Mouse (Mus musculus) T-cell, adult 66 days (primary cell): ENCODE measurements around the gene Scai. TPM values are rescaled to one million over a fixed set of nuclear protein-coding genes. Genes with fewer than 3 reads are reported as not detected.

ENCODE experiments used
- total RNA-seq, 2 experiments: library from RNA; stranded (reverse); gene quantifications; 3 replicates in 1 of 2; 4 replicates in 1 of 2; pipeline ENCODE4 v1.2.4; 2023

The Scai gene
- total RNA-seq, result 10 to 100 TPM; 29.6 to 32.2 TPM

DNA sequence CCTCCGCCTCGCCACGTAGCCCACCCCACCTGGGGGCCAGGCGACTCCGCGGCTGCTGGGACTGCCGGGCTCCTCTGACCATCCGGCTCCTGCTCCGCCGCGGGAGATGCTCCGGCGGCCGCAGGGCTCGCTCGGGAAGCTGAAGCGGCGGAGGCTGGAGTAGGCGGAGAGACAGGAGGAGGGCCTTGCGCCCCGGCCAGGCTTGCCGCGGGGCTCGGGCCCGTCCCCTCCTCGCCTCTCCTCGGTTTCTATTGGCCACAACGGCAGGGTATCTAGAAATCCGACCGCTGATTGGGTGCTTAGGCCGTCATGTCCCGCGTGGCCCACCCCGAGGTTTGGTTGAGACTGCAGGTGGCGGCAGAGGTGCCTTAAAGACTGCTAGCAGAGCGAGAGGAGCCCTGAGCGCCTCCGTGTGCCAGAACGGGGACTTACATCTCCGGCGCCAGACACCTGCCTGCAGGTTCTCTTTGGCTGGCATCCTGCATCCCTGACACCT, at the start of gene Scai:
Gene Scai, minus strand, starts transcription at position 174 of the 496 bp plus-strand sequence.

DNA sequence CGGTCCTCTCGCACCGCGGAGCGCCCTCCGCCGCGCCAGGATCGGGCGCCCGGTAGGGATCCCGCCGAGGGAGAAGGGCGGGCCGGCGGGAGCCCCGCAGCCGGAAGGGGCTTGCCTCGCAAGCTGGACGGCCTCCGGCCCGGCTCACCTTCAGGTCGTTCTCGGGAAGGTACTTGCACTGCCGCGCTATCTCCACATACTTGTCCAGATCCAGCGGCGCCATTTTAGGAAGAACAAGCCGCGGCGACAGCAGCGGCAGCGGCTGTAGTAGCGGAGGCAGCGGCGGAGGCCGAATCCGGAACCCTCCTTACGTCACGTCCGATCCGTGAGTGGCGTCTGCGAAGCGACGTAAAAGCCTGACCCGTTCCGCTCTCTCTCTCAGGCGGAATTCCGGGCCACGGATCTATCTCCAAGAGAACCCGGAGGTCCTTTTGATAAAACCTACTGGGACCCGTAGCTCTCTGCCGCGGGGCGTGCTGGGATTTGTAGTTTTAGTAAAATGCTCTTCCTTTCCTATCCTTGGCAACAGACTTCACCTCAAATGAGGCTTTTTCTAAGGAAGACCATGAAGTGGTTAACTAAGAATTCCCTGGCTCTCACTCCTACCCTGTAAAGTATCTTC, 35.6 kb upstream of the Scai start, which contains the start of gene Ppp6c:
Gene Ppp6c, minus strand, starts transcription at position 433 of the 622 bp plus-strand sequence.

DNA sequence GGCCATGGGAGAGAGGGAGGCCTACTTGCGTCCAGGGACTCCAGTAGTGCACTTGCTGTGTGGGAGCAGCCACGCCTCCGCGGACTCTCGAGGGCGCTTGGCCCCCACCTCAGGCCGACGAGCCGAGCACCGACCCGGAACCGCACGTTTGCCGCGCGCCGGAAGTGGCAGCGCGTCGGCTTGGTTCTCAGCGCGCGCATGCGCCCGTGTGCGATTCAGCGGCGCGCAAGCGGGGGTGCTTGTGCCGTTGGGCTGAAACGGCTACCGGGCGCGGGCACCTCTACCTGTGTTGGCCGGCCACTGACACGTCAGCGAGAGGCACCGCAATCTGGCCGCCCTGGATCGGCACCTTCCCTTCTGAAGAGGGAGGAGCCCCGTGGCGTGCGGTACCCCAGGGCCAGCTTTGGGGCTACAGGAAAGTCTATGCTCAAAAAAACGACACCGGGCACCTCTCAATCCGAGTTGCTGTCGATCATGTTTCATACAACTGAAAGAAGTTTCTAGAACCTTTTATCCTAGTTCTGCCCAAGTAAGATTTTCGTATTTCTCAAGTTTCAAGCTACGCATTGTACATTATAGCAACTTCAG, 125.0 kb downstream of the Scai start, which contains the start of gene Golga1:
Gene Golga1, minus strand, starts transcription at position 142 of the 588 bp plus-strand sequence.

Other genes starting within 250 kb of the Scai start
- gene Wdr38, start 193.3 kb downstream of the Scai start, total RNA-seq, result under 1 TPM in 1 of 2 experiments, not detected in 1; 0.53 TPM
- gene Arpc5l, start 185.4 kb downstream of the Scai start, total RNA-seq, result 10 to 100 TPM; 53.7 to 72.9 TPM
- gene Rpl35, start 185.1 kb downstream of the Scai start, total RNA-seq, result 1,000 to 10,000 TPM; 1,007 to 1,045 TPM
- gene Golga1, start 125.2 kb downstream of the Scai start, total RNA-seq, result 10 to 100 TPM; 31.1 to 37.0 TPM
- 10 to 100 TPM; 68.9 to 77.6 TPM for gene Ppp6c, start 35.7 kb upstream of the Scai start, total RNA-seq